Mouse (Mus musculus): ENCODE measurements around the gene Mtif2. TPM values are rescaled to one million over a fixed set of nuclear protein-coding genes. Genes with fewer than 3 reads are reported as not detected.

The Mtif2 gene
- 42.4 and 44.1 TPM in 2 replicates for polyA plus RNA-seq (2015; fragmentation: Nextera tagmentation; extraction: Ambion mirVana)

GRCm38 (mm10) chr11:29525988-29526794 is at the start of gene Mtif2:
Gene Mtif2 (plus strand): TSS chr11:29526408.
- Histone ChIP-seq H3K27ac (peak within 1 kb of the TSS; percentile 84), H3K4me1 (replicated peaks) (peaks cover 3% of the 10 kb centered on the region; the same call in 1 of the 2 replicates), H3K4me3 (replicated peaks) (peak within 1 kb of the TSS; percentile 65), H3K9me3 (no peaks in the 10 kb centered on the region), H3K27me3 (replicated peaks) (no peaks in the 10 kb centered on the region), H3K36me3 (no peaks in the 10 kb centered on the region), H3K4me2 (replicated peaks) (peak within 1 kb of the TSS; percentile 74), H3K9ac (peak within 1 kb of the TSS; percentile 79)
- 2% methylated on average over 47 of the region's 47 CpGs for WGBS
- ATAC-seq: peak; percentile 99

GRCm38 (mm10) chr11:29493135-29493534 is 33.1 kb upstream of the Mtif2 start:
- no peak for ATAC-seq
- no peaks in the 10 kb centered on the region for H3K36me3 ChIP-seq
- H3K4me1 ChIP-seq (replicated peaks): no peaks in the 10 kb centered on the region
- H3K9me3 ChIP-seq: no peaks in the 10 kb centered on the region
- no peak overlapping the region for H3K9ac ChIP-seq
- H3K4me2 ChIP-seq (replicated peaks): no peak overlapping the region
- no peaks in the 10 kb centered on the region for H3K27me3 ChIP-seq (replicated peaks)
- H3K4me3 ChIP-seq (replicated peaks): no peak overlapping the region
- 84% methylated on average over 1 of the region's 1 CpGs for WGBS
- H3K27ac ChIP-seq: no peak overlapping the region

GRCm38 (mm10) chr11:29496962-29497361 is 29.2 kb upstream of the Mtif2 start:
- Histone ChIP-seq H3K27me3 (replicated peaks) (no peaks in the 10 kb centered on the region), H3K9ac (no peak overlapping the region), H3K4me1 (replicated peaks) (no peaks in the 10 kb centered on the region), H3K36me3 (no peaks in the 10 kb centered on the region), H3K4me2 (replicated peaks) (no peak overlapping the region), H3K9me3 (no peaks in the 10 kb centered on the region), H3K27ac (no peak overlapping the region), H3K4me3 (replicated peaks) (no peak overlapping the region)
- WGBS: 54% methylated on average over 3 of the region's 3 CpGs
- ATAC-seq: no peak

- Histone ChIP-seq H3K4me1 (replicated peaks) (no peaks in the 10 kb centered on the region), H3K9me3 (no peaks in the 10 kb centered on the region), H3K9ac (no peak overlapping the region), H3K4me2 (replicated peaks) (no peak overlapping the region), H3K36me3 (no peaks in the 10 kb centered on the region), H3K4me3 (replicated peaks) (no peak overlapping the region), H3K27ac (no peak overlapping the region), H3K27me3 (replicated peaks) (no peaks in the 10 kb centered on the region)
- 89% methylated on average over 10 of the region's 10 CpGs for WGBS
- no peak for ATAC-seq
Measured at GRCm38 (mm10) chr11:29503948-29504893, 22.0 kb upstream of the Mtif2 start.

- Histone ChIP-seq H3K4me3 (replicated peaks) (no peak overlapping the region), H3K4me1 (replicated peaks) (no peaks in the 10 kb centered on the region), H3K9me3 (no peaks in the 10 kb centered on the region), H3K4me2 (replicated peaks) (no peak overlapping the region), H3K27ac (no peak overlapping the region), H3K27me3 (replicated peaks) (no peaks in the 10 kb centered on the region), H3K9ac (no peak overlapping the region), H3K36me3 (no peaks in the 10 kb centered on the region)
- WGBS: 85% methylated on average over 2 of the region's 2 CpGs
- ATAC-seq: no peak
Measured at GRCm38 (mm10) chr11:29504899-29505625, 21.1 kb upstream of the Mtif2 start.

GRCm38 (mm10) chr11:29509421-29509820 is 16.8 kb upstream of the Mtif2 start:
- no peak for ATAC-seq
- Histone ChIP-seq H3K27me3 (replicated peaks) (no peaks in the 10 kb centered on the region), H3K4me1 (replicated peaks) (peaks cover 4% of the 10 kb centered on the region; the same call in 1 of the 2 replicates), H3K9me3 (no peaks in the 10 kb centered on the region), H3K36me3 (no peaks in the 10 kb centered on the region), H3K4me3 (replicated peaks) (no peak overlapping the region), H3K27ac (no peak overlapping the region), H3K9ac (no peak overlapping the region), H3K4me2 (replicated peaks) (no peak overlapping the region)
- 98% methylated on average over 1 of the region's 1 CpGs for WGBS

GRCm38 (mm10) chr11:29512818-29513535 is 13.2 kb upstream of the Mtif2 start:
- Histone ChIP-seq H3K4me2 (replicated peaks) (no peak overlapping the region), H3K9me3 (no peaks in the 10 kb centered on the region), H3K4me3 (replicated peaks) (no peak overlapping the region), H3K27ac (no peak overlapping the region), H3K27me3 (replicated peaks) (no peaks in the 10 kb centered on the region), H3K36me3 (no peaks in the 10 kb centered on the region), H3K9ac (no peak overlapping the region), H3K4me1 (replicated peaks) (peaks cover 8% of the 10 kb centered on the region; the same call in 1 of the 2 replicates)
- no peak for ATAC-seq
- 90% methylated on average over 4 of the region's 4 CpGs for WGBS

- 15% methylated on average over 10 of the region's 10 CpGs for WGBS
- Histone ChIP-seq H3K4me3 (replicated peaks) (peak overlapping the region; percentile 56), H3K4me2 (replicated peaks) (peak overlapping the region; percentile 74), H3K36me3 (no peaks in the 10 kb centered on the region), H3K27ac (peak overlapping the region; percentile 75), H3K4me1 (replicated peaks) (peaks cover 8% of the 10 kb centered on the region; the same call in 1 of the 2 replicates), H3K9me3 (no peaks in the 10 kb centered on the region), H3K9ac (peak overlapping the region; percentile 56), H3K27me3 (replicated peaks) (no peaks in the 10 kb centered on the region)
- 0 out of 2 replicates have a peak, but pooled peaks have one; percentile 1 for ATAC-seq
Measured at GRCm38 (mm10) chr11:29514325-29514681, 11.9 kb upstream of the Mtif2 start.

- Histone ChIP-seq H3K27me3 (replicated peaks) (no peaks in the 10 kb centered on the region), H3K4me2 (replicated peaks) (peak within 1 kb of the TSS; percentile 74), H3K36me3 (no peaks in the 10 kb centered on the region), H3K9me3 (no peaks in the 10 kb centered on the region), H3K9ac (peak within 1 kb of the TSS; percentile 56), H3K27ac (peak within 1 kb of the TSS; percentile 75), H3K4me3 (replicated peaks) (peak within 1 kb of the TSS; percentile 56), H3K4me1 (replicated peaks) (peaks cover 8% of the 10 kb centered on the region; the same call in 1 of the 2 replicates)
- ATAC-seq: peak; percentile 100
- WGBS: 2% methylated on average over 40 of the region's 40 CpGs
Measured at GRCm38 (mm10) chr11:29514682-29515412, 11.4 kb upstream of the Mtif2 start, which contains the start of gene Prorsd1. Gene Prorsd1 (minus strand): TSS chr11:29515033.

GRCm38 (mm10) chr11:29538201-29538600 is 12.0 kb downstream of the Mtif2 start:
- Histone ChIP-seq H3K4me2 (replicated peaks) (no peak overlapping the region), H3K27me3 (replicated peaks) (no peaks in the 10 kb centered on the region), H3K9me3 (no peaks in the 10 kb centered on the region), H3K4me3 (replicated peaks) (no peak overlapping the region), H3K27ac (no peak overlapping the region), H3K9ac (no peak overlapping the region), H3K4me1 (replicated peaks) (no peaks in the 10 kb centered on the region), H3K36me3 (peaks cover 20% of the 10 kb centered on the region; the same call in 1 of the 2 replicates)
- no peak for ATAC-seq
- WGBS: 92% methylated on average over 1 of the region's 1 CpGs
